Mouse (Mus musculus): ENCODE data around the gene Isyna1. TPM values are rescaled to one million over a fixed set of nuclear protein-coding genes. Genes with fewer than 3 reads are reported as not detected.

Gene Isyna1
- polyA plus RNA-seq (2015; fragmentation: Nextera tagmentation; extraction: Ambion mirVana), result 85.1 and 85.8 TPM in 2 replicates

DNA sequence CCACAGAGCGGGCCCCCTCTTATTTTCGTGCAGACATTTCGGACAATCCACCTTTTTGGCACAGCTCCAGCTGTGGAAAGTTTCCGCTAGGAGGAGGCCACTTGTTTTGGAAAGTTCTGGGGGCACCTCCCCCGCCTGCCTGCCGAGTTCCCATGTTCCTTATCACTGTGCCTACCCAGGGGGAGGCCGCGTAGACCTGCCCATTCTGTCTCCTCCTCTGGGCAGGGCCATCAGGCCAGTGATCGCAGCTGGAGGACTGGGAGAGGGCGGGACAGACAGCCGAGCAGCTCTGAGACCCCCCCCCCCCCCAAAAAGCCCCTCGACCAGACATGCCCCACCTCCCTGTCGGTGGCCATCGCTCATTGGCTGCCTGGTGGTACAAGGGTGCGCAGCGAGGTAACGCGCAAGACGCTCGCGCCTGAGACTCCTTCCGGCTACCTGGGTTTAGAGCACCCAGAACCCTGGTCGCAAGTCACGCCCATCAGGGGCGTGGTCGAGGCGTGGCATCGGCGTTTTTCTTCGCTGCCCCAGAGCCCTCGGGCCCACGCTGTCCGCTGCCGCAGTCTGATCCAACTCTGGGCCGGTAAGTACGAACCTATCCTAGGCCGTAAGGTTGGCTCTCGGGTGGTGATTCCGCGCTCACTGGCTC lies at the start of gene Isyna1:
Gene Isyna1 (plus strand): TSS at position 413 of the 649 bp plus-strand sequence.

DNA sequence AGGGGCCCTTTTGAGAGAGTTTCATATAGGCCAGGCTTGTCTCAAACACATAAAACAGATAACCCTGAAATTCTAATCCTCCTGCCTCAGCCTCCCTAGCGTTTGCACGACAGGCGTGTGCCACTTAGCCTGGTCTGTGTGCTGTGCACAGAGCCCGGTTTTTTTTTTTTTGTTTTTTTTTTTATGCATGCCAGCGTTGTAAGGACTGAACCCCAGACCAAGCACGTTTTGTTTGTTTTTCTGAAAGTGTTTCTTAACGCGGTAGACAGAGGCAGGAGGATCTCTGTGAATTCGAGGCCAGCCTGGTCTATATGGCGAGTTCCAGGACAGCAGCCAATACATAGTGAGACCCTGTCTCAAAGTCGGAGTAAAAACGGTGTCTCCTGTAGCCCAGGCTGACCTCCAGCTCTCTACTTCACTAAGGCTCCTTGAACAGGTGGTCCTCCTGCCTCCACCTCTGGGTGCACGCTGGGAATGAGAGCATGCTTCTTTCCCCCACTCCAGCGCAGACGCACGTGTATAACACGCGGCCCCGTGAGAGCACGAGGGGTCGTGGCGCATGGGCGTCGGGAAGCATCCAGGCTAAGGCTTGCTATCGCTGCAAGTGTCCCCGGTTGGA lies 14.7 kb downstream of the Isyna1 start, which contains the start of gene Ssbp4:
Gene Ssbp4 (minus strand): TSS at position 124 of the 619 bp plus-strand sequence.

DNA sequence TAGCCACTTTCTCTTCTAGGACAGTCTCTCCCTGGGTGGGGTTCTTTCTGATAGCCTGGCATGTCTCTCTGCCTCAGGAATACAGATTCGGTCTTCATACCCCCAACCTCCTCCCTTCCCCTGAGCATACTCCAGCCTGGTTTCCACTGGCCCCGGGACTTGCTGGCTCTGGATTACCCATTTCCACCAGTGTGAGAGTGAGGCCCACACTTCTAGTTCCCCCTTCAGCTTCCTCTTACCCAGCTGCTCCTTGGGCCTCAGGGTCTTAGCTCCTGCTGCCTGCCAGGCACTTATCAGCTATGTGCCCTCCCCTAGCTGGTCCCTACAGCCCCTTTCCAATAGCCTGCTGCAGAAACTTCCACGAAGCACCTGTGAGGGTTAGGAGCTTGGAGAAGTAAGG lies 21.7 kb downstream of the Isyna1 start, which contains the start of gene Lrrc25:
Gene Lrrc25 (plus strand): TSS at position 262 of the 400 bp plus-strand sequence.

DNA sequence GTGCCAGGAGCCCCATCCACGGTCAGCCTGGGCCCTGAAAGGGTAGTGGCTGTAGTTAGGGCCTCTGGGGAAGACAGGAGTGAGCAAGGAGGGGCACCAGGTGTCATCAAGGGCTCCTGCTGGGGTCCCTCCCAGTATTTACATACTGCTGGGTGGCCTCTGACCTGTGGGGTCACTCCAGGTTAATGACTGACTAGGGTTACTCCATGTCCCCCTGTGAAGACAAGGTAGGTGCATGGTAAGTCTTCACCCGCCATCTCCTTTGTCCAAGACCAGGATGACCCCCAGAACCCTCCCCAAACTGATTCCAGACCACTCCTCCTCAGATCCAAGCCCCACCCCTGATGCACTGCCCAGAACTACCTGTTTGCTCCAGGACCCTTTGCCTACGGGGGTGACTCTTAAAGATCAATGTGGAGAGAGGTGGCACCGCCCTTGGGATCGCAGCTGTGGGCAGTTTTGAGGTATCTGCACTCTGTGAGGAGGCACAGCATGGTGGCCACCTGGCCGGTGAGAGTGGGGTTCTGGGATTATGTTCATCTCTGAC lies 38.2 kb downstream of the Isyna1 start, which contains the start of gene Gdf15:
Gene Gdf15 (minus strand): TSS at position 111 of the 547 bp plus-strand sequence.

Other genes starting within 250 kb of the Isyna1 start
- 9.1 and 11.2 TPM in 2 replicates for gene Upf1, start 241.1 kb upstream of the Isyna1 start, polyA plus RNA-seq (2015; fragmentation: Nextera tagmentation; extraction: Ambion mirVana)
- 0.19 and 0.43 TPM in 2 replicates for gene Comp, start 220.8 kb upstream of the Isyna1 start, polyA plus RNA-seq (2015; fragmentation: Nextera tagmentation; extraction: Ambion mirVana)
- gene Crtc1, start 154.8 kb upstream of the Isyna1 start, polyA plus RNA-seq (2015; fragmentation: Nextera tagmentation; extraction: Ambion mirVana), result 11.4 and 13.8 TPM in 2 replicates
- 14.9 and 21.4 TPM in 2 replicates for gene Klhl26, start 117.4 kb upstream of the Isyna1 start, polyA plus RNA-seq (2015; fragmentation: Nextera tagmentation; extraction: Ambion mirVana)
- gene Tmem59l, start 107.0 kb upstream of the Isyna1 start, polyA plus RNA-seq (2015; fragmentation: Nextera tagmentation; extraction: Ambion mirVana), result 12.5 and 16.1 TPM in 2 replicates
- 0.79 and 2.8 TPM in 2 replicates for gene Crlf1, start 101.2 kb upstream of the Isyna1 start, polyA plus RNA-seq (2015; fragmentation: Nextera tagmentation; extraction: Ambion mirVana)
- 186 and 214 TPM in 2 replicates for gene Rex1bd, start 87.6 kb upstream of the Isyna1 start, polyA plus RNA-seq (2015; fragmentation: Nextera tagmentation; extraction: Ambion mirVana)
- 813 and 866 TPM in 2 replicates for gene Uba52, start 83.6 kb upstream of the Isyna1 start, polyA plus RNA-seq (2015; fragmentation: Nextera tagmentation; extraction: Ambion mirVana)
- 271 and 313 TPM in 2 replicates for gene Fkbp8, start 66.6 kb upstream of the Isyna1 start, polyA plus RNA-seq (2015; fragmentation: Nextera tagmentation; extraction: Ambion mirVana)
- 62.6 and 81.0 TPM in 2 replicates for gene Kxd1, start 66.4 kb upstream of the Isyna1 start, polyA plus RNA-seq (2015; fragmentation: Nextera tagmentation; extraction: Ambion mirVana)
- gene Ell, start 54.9 kb upstream of the Isyna1 start, polyA plus RNA-seq (2015; fragmentation: Nextera tagmentation; extraction: Ambion mirVana), result 10.6 and 15.9 TPM in 2 replicates
- 127 and 131 TPM in 2 replicates for gene Ssbp4, start 14.5 kb downstream of the Isyna1 start, polyA plus RNA-seq (2015; fragmentation: Nextera tagmentation; extraction: Ambion mirVana)
- 4.8 and 5.1 TPM in 2 replicates for gene Lrrc25, start 21.8 kb downstream of the Isyna1 start, polyA plus RNA-seq (2015; fragmentation: Nextera tagmentation; extraction: Ambion mirVana)
- gene Gdf15, start 38.1 kb downstream of the Isyna1 start, polyA plus RNA-seq (2015; fragmentation: Nextera tagmentation; extraction: Ambion mirVana), result 0.72 and 1.8 TPM in 2 replicates
- gene Pgpep1, start 66.0 kb downstream of the Isyna1 start, polyA plus RNA-seq (2015; fragmentation: Nextera tagmentation; extraction: Ambion mirVana), result 45.9 and 87.4 TPM in 2 replicates
- 186 and 193 TPM in 2 replicates for gene Lsm4, start 78.9 kb downstream of the Isyna1 start, polyA plus RNA-seq (2015; fragmentation: Nextera tagmentation; extraction: Ambion mirVana)
- gene Jund, start 104.6 kb downstream of the Isyna1 start, polyA plus RNA-seq (2015; fragmentation: Nextera tagmentation; extraction: Ambion mirVana), result 136 and 140 TPM in 2 replicates
- 0.04 and 0.05 TPM in 2 replicates for gene Iqcn, start 109.1 kb downstream of the Isyna1 start, polyA plus RNA-seq (2015; fragmentation: Nextera tagmentation; extraction: Ambion mirVana)
- gene Gm3336, start 124.2 kb downstream of the Isyna1 start, polyA plus RNA-seq (2015; fragmentation: Nextera tagmentation; extraction: Ambion mirVana), result 0.17 and 0.50 TPM in 2 replicates
- gene Pde4c, start 129.3 kb downstream of the Isyna1 start, polyA plus RNA-seq (2015; fragmentation: Nextera tagmentation; extraction: Ambion mirVana), result 0.05 and 0.72 TPM in 2 replicates
- gene Rab3a, start 160.3 kb downstream of the Isyna1 start, polyA plus RNA-seq (2015; fragmentation: Nextera tagmentation; extraction: Ambion mirVana), result 62.7 and 85.6 TPM in 2 replicates
- 97.0 and 178 TPM in 2 replicates for gene Mpv17l2, start 166.6 kb downstream of the Isyna1 start, polyA plus RNA-seq (2015; fragmentation: Nextera tagmentation; extraction: Ambion mirVana)
- gene Pik3r2, start 182.3 kb downstream of the Isyna1 start, polyA plus RNA-seq (2015; fragmentation: Nextera tagmentation; extraction: Ambion mirVana), result 28.8 and 38.7 TPM in 2 replicates
- gene Mast3, start 210.7 kb downstream of the Isyna1 start, polyA plus RNA-seq (2015; fragmentation: Nextera tagmentation; extraction: Ambion mirVana), result 7.7 and 11.8 TPM in 2 replicates
- gene Il12rb1, start 214.1 kb downstream of the Isyna1 start, polyA plus RNA-seq (2015; fragmentation: Nextera tagmentation; extraction: Ambion mirVana), result 0.18 and 0.20 TPM in 2 replicates
- 7.9 TPM in 2 replicates for gene Arrdc2, start 245.3 kb downstream of the Isyna1 start, polyA plus RNA-seq (2015; fragmentation: Nextera tagmentation; extraction: Ambion mirVana)